Mouse (Mus musculus) cortical plate, adult 2 months (tissue): ENCODE measurements around the gene BC029722. TPM values are rescaled to one million over a fixed set of nuclear protein-coding genes. Genes with fewer than 3 reads are reported as not detected.

Experiments
- H3K27ac ChIP-seq: fragments of 200-500 bp; 2 replicates; pipeline ENCODE4 v1.5.1; 2012; ENCODE audit warnings: low read length, control low read depth, inconsistent platforms; ENCODE audit not compliant: insufficient read depth
- H3K4me1 ChIP-seq: fragments of 200-500 bp; 2 replicates; pipeline ENCODE4 v1.6.1; 2011; ENCODE audit warnings: low read length; ENCODE audit not compliant: control insufficient read depth, insufficient read depth
- H3K4me3 ChIP-seq: fragments of 200-500 bp; 2 replicates; pipeline ENCODE4 v1.5.1; 2011; ENCODE audit warnings: mild to moderate bottlenecking, low read length, control low read depth; ENCODE audit not compliant: insufficient read depth
- CTCF ChIP-seq: fragments of 200-500 bp; IDR thresholded peaks from 2 replicates; pipeline ENCODE4 v1.5.1; 2011; ENCODE audit warnings: mild to moderate bottlenecking, control low read depth, low read length; ENCODE audit not compliant: insufficient read depth; ENCODE audit errors: extremely low read depth
- POLR2A ChIP-seq: fragments of 200-500 bp; IDR thresholded peaks from 2 replicates; pipeline ENCODE4 v1.6.1; 2011; ENCODE audit warnings: mild to moderate bottlenecking, low read length, control low read depth; ENCODE audit not compliant: insufficient read depth; ENCODE audit errors: extremely low read depth
- polyA plus RNA-seq: library from polyadenylated mRNA; depleted of rRNA; stranded (reverse); fragments of >200 nt; gene quantifications from 2 replicates; pipeline ENCODE4 v1.2.3, GENCODE M21; 2012

BC029722 gene
- polyA plus RNA-seq, 1 experiment: 93.4 TPM

DNA sequence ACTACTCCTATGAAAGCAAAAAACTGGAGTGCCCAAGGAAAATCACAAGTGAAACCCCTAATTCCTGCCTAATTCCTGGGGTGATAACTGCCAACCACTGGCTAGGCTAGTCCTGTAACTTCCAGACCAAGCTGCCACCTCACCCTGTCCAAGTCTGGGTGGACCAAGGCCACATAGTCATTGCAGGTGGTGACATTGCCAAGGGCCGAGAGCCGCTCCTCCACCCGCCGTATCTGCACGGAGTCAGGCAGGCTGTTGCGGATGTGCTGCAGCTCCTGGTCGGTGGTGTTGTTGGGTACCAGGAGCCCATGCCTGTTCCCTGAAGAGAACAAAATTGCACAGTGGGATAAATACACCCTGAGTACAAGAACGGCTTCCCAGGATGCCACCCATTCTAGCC, 4.5 kb upstream of the BC029722 start:
- TF ChIP-seq CTCF: no peak
- no peak for TF ChIP-seq POLR2A
- Histone ChIP-seq H3K4me1 (peaks cover 4% of the 10 kb centered on the region; the same call in 1 of the 2 replicates), H3K4me3 (no peak overlapping the region), H3K27ac (no peak overlapping the region)

- TF ChIP-seq POLR2A (no peak), CTCF (no peak)
- H3K4me3 ChIP-seq: no peak overlapping the region
- peaks cover 4% of the 10 kb centered on the region; the same call in 1 of the 2 replicates for H3K4me1 ChIP-seq
- no peak overlapping the region for H3K27ac ChIP-seq
Measured at GRCm38 (mm10) chr2:155820779-155821178, 1.6 kb upstream of the BC029722 start.

DNA sequence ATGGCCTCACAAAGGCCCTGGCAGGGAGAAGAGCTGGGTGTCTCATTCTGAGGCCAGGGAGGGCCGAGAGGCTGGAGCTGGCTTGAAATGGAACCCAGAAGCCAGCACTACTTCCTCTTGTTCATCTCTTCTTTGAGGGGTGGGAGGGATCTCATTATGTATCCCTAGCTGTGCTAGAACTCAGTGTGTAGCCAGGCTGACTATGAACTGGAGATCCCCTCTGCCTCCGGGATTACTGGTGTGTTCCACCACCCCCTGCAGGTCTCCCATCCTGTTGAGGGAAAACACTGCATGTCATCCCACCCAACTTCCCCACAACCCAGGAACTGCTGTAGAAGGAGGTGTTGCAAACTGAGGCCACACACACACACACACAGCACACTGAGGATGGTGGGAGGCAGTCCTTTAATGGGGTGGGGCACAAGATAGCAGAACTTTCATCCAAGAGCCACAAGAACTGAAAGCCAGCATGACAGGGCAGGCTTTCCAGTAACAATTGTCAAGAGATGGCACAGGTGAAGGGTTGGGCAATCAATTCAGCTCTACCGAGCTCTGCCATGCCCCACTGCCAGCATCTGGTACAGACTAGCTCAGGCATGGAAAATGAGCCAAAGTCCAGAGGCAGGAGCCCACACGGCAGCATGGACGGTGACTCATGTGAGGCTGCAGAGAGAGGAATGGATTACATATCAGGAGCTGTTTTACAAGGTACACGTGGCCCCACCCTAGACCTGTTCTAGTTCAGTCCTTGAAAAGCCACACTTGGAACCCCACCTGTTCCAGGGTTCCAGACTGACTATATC, 424 bp upstream of the BC029722 start:
- no peak for TF ChIP-seq CTCF
- no peak for TF ChIP-seq POLR2A

DNA sequence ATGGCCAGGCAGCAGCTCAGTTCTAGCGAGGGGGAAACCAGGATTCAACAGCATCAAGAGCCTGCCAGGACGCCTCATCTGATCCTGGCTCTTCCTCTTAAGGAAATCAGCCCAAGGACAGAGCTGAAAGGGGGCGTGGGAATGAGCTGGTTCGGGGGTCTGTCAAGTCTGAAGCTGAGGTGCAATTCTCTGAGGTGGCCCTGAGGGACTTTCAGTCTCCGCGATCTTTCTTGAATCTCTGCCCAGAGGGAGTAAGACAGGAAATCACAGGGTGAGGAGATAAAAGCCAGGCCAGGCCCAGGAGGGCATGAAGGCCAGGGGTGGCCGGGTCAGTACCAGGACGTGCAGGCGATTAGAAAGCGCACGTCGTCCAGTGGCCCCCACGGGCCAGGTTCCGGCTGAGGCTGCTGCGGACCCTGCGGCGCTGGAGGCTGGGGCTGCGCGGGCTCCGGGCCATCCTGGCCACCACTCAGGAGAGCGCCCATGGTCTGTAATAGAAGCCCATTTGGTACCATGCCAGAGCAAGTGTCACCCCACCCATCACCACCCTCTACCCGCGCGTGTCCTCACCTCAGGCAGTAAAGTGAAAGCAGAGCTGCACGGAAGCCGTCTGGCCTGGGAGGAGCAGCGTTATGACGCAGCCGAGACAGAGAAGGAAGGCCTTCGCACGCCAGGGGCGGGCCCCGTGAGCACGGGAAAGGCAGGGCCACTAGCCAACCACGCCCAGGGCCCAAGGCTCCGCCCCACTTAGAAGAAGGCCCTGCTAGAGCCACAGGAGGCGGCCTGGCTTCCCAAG, 432 bp downstream of the BC029722 start:
- peak overlapping the region; percentile 54 for H3K4me3 ChIP-seq
- TF ChIP-seq POLR2A (peak; percentile 99), CTCF (no peak)

More for the DNA sequence above, 424 bp upstream of the BC029722 start:
- Histone ChIP-seq H3K4me3 (peak overlapping the region; percentile 54; the same call in 1 of the 2 replicates), H3K4me1 (peaks cover 3% of the 10 kb centered on the region; the same call in 1 of the 2 replicates), H3K27ac (0 out of 2 replicates have a peak overlapping the region, but pooled peaks have one; percentile 2)

GRCm38 (mm10) chr2:155817301-155818245, 1.7 kb downstream of the BC029722 start:
- TF ChIP-seq CTCF (no peak), POLR2A (peak; percentile 3; the same call in 1 of the 2 replicates)
- peaks cover 3% of the 10 kb centered on the region; the same call in 1 of the 2 replicates for H3K4me1 ChIP-seq
- H3K27ac ChIP-seq: no peak overlapping the region
- peak overlapping the region; percentile 54; the same call in 1 of the 2 replicates for H3K4me3 ChIP-seq

More for the DNA sequence above, 432 bp downstream of the BC029722 start:
- H3K27ac ChIP-seq: peak overlapping the region; percentile 55
- H3K4me1 ChIP-seq: peaks cover 3% of the 10 kb centered on the region; the same call in 1 of the 2 replicates

DNA sequence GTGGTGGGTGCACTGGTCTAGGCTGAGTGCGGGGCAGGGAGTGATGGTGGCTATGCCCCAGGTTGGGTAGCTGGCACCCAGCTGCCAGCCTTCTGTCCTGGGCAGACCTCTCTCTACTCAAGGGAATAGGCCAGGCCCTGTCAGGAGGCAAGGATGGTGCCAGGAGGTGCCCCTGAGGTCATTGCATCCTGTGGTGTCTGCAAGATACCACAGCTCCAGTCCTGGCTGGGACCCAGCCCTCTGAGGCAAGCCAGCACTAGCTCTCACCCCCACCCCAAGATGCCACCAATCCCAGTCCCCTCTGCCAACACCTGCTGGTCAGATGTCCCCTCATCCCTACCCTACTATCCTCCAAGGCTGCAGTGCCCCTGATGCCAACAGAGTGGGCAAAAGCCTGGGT, 3.0 kb downstream of the BC029722 start:
- Histone ChIP-seq H3K4me1 (peaks cover 3% of the 10 kb centered on the region; the same call in 1 of the 2 replicates), H3K27ac (no peak overlapping the region), H3K4me3 (no peak overlapping the region)
- TF ChIP-seq CTCF (no peak), POLR2A (no peak)

- Histone ChIP-seq H3K4me3 (no peak overlapping the region), H3K27ac (no peak overlapping the region), H3K4me1 (peaks cover 3% of the 10 kb centered on the region; the same call in 1 of the 2 replicates)
- TF ChIP-seq CTCF (no peak), POLR2A (no peak)
Measured at GRCm38 (mm10) chr2:155814829-155815228, 4.4 kb downstream of the BC029722 start.

DNA sequence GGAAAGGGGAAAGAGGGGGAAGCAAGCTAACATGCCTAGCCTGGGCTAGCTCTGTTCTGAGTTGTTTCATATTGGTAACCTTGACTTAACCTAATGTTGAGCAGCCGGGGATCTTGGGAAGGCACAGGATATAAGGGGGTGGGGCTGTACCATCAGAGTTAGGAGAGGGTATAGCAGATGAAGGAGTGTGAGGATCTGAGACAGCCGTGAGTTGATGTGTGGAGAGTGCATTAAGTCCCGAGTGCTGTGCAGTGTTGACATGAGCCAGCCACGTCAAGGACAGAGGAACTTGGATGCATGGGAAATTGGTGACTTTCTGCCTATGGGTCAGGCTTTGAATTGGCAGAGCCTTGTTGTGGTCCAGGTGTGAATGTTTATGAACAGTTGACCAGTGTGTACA, 6.6 kb downstream of the BC029722 start:
- no peak for TF ChIP-seq CTCF
- TF ChIP-seq POLR2A: no peak
- Histone ChIP-seq H3K27ac (no peak overlapping the region), H3K4me3 (no peak overlapping the region), H3K4me1 (no peaks in the 10 kb centered on the region)
